Mouse (Mus musculus): Measurements from ENCODE around the gene Poln. TPM values are rescaled to one million over a fixed set of nuclear protein-coding genes. Genes with fewer than 3 reads are reported as not detected.

The Poln gene
- polyA plus RNA-seq, 1 experiment from 2014 or later: 0.48 TPM

- Histone ChIP-seq H3K4me3 (ENCODE audit: low read depth, low read length) (no peak overlapping the region), H3K4me2 (ENCODE audit: low read depth, low read length) (no peak overlapping the region), H3K9ac (ENCODE audit: low read depth, low read length) (no peak overlapping the region), H3K27me3 (ENCODE audit: control insufficient read depth, insufficient read depth, low read depth, low read length) (no peaks in the 10 kb centered on the region), H3K36me3 (ENCODE audit: control insufficient read depth, insufficient read depth) (no peaks in the 10 kb centered on the region), H3K4me1 (ENCODE audit: control insufficient read depth, low read depth, low read length) (peaks cover 14% of the 10 kb centered on the region), H3K27ac (ENCODE audit: low read length) (no peak overlapping the region), H3K9me3 (replicated peaks; ENCODE audit: control insufficient read depth, low read length) (no peaks in the 10 kb centered on the region)
- WGBS (ENCODE audit: insufficient replicate concordance): 77% methylated on average over 5 of the region's 5 CpGs
- no peak for ATAC-seq (ENCODE audit: low read depth)
Observed at GRCm38 (mm10) chr5:34183156-34183880, 14.1 kb upstream of the Poln start.

DNA sequence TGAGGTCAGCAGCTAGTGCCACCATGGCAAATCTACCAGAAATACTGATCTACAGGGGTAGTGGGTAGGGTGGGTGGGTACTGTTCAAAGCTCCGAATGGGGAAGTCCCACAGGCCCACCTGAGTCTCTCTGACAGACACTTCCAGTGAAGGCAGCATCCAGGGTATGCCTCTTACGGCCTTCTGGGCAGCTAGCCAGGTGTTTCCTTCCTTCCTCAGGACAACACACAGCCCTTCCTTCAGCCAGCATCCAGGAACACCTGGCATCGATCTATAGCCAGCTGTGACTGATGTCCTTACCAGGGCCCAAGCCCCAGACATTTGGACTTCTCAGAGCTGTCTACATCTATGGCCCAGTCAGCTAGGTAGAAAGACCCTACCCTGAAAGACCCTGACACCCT, 13.2 kb upstream of the Poln start:
- H3K9ac ChIP-seq (ENCODE audit: low read depth, low read length): no peak overlapping the region
- H3K36me3 ChIP-seq (ENCODE audit: control insufficient read depth, insufficient read depth): no peaks in the 10 kb centered on the region
- no peak overlapping the region for H3K4me2 ChIP-seq (ENCODE audit: low read depth, low read length)
- 36% methylated on average over 3 of the region's 3 CpGs for WGBS (ENCODE audit: insufficient replicate concordance)
- H3K9me3 ChIP-seq (replicated peaks; ENCODE audit: control insufficient read depth, low read length): no peaks in the 10 kb centered on the region
- H3K4me3 ChIP-seq (ENCODE audit: low read depth, low read length): no peak overlapping the region
- no peaks in the 10 kb centered on the region for H3K27me3 ChIP-seq (ENCODE audit: control insufficient read depth, insufficient read depth, low read depth, low read length)
- H3K4me1 ChIP-seq (ENCODE audit: control insufficient read depth, low read depth, low read length): peaks cover 11% of the 10 kb centered on the region
- ATAC-seq (ENCODE audit: low read depth): no peak
- H3K27ac ChIP-seq (ENCODE audit: low read length): no peak overlapping the region

- Histone ChIP-seq H3K36me3 (ENCODE audit: control insufficient read depth, insufficient read depth) (no peaks in the 10 kb centered on the region), H3K9ac (ENCODE audit: low read depth, low read length) (no peak overlapping the region), H3K27ac (ENCODE audit: low read length) (no peak overlapping the region), H3K4me2 (ENCODE audit: low read depth, low read length) (no peak overlapping the region), H3K4me1 (ENCODE audit: control insufficient read depth, low read depth, low read length) (no peaks in the 10 kb centered on the region), H3K27me3 (ENCODE audit: control insufficient read depth, insufficient read depth, low read depth, low read length) (no peaks in the 10 kb centered on the region), H3K4me3 (ENCODE audit: low read depth, low read length) (no peak overlapping the region), H3K9me3 (replicated peaks; ENCODE audit: control insufficient read depth, low read length) (no peaks in the 10 kb centered on the region)
- no peak for ATAC-seq (ENCODE audit: low read depth)
- 69% methylated on average over 4 of the region's 4 CpGs for WGBS (ENCODE audit: insufficient replicate concordance)
Observed at GRCm38 (mm10) chr5:34177821-34178220, 8.6 kb upstream of the Poln start.

DNA sequence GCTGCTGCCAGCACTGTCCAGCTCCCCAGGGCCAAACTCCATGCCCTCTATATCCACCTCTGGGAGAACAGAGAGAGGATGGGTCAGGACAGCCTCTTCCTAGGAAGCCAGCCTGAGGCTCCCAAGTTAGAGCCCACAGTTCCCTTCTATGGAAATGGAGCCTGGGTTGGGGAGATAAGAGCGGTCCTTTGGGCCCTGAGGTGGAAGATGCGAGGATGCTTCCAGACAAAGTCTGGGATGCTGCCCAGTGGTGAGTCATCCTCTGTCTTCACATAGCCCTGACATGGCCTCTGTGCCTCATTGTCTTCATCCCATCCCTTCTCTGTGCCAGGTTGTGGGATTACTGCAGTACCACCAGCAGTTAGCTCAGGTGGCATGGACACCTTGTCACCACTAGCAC, 7.8 kb upstream of the Poln start:
- no peaks in the 10 kb centered on the region for H3K36me3 ChIP-seq (ENCODE audit: control insufficient read depth, insufficient read depth)
- H3K9ac ChIP-seq (ENCODE audit: low read depth, low read length): no peak overlapping the region
- no peak overlapping the region for H3K27ac ChIP-seq (ENCODE audit: low read length)
- no peaks in the 10 kb centered on the region for H3K9me3 ChIP-seq (replicated peaks; ENCODE audit: control insufficient read depth, low read length)
- no peaks in the 10 kb centered on the region for H3K27me3 ChIP-seq (ENCODE audit: control insufficient read depth, insufficient read depth, low read depth, low read length)
- no peak overlapping the region for H3K4me2 ChIP-seq (ENCODE audit: low read depth, low read length)
- no peaks in the 10 kb centered on the region for H3K4me1 ChIP-seq (ENCODE audit: control insufficient read depth, low read depth, low read length)
- 67% methylated on average over 2 of the region's 2 CpGs for WGBS (ENCODE audit: insufficient replicate concordance)
- no peak for ATAC-seq (ENCODE audit: low read depth)
- no peak overlapping the region for H3K4me3 ChIP-seq (ENCODE audit: low read depth, low read length)

DNA sequence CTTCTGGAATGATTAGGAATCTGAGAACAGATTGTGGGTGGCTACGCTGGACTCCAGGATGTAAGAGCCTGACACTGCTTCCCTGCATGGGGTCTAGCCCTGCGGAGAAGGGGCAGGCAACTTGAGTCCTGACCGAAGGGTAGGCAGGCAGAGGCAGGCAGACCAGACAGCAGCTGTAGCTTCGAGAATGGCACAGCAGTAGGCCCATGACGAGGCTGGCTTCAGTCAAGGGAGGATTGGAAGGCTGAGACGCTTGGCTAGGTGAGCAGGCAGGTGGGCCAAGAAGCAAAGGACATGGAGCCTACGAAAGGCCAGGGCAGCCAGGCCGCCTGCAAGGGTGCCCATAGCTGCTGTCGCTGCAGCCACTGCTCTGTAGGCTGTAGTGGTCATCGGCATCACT, 7.4 kb upstream of the Poln start:
- Histone ChIP-seq H3K9ac (ENCODE audit: low read depth, low read length) (no peak overlapping the region), H3K4me1 (ENCODE audit: control insufficient read depth, low read depth, low read length) (no peaks in the 10 kb centered on the region), H3K36me3 (ENCODE audit: control insufficient read depth, insufficient read depth) (no peaks in the 10 kb centered on the region), H3K27ac (ENCODE audit: low read length) (no peak overlapping the region), H3K27me3 (ENCODE audit: control insufficient read depth, insufficient read depth, low read depth, low read length) (no peaks in the 10 kb centered on the region), H3K4me2 (ENCODE audit: low read depth, low read length) (no peak overlapping the region), H3K4me3 (ENCODE audit: low read depth, low read length) (no peak overlapping the region), H3K9me3 (replicated peaks; ENCODE audit: control insufficient read depth, low read length) (no peaks in the 10 kb centered on the region)
- ATAC-seq (ENCODE audit: low read depth): no peak
- 74% methylated on average over 10 of the region's 10 CpGs for WGBS (ENCODE audit: insufficient replicate concordance)

GRCm38 (mm10) chr5:34175403-34175694, 6.1 kb upstream of the Poln start:
- H3K9ac ChIP-seq (ENCODE audit: low read depth, low read length): no peak overlapping the region
- H3K27ac ChIP-seq (ENCODE audit: low read length): no peak overlapping the region
- H3K4me1 ChIP-seq (ENCODE audit: control insufficient read depth, low read depth, low read length): no peaks in the 10 kb centered on the region
- no peaks in the 10 kb centered on the region for H3K27me3 ChIP-seq (ENCODE audit: control insufficient read depth, insufficient read depth, low read depth, low read length)
- WGBS (ENCODE audit: insufficient replicate concordance): 46% methylated on average over 5 of the region's 5 CpGs
- ATAC-seq (ENCODE audit: low read depth): no peak
- H3K36me3 ChIP-seq (ENCODE audit: control insufficient read depth, insufficient read depth): no peaks in the 10 kb centered on the region
- no peak overlapping the region for H3K4me2 ChIP-seq (ENCODE audit: low read depth, low read length)
- H3K4me3 ChIP-seq (ENCODE audit: low read depth, low read length): no peak overlapping the region
- no peaks in the 10 kb centered on the region for H3K9me3 ChIP-seq (replicated peaks; ENCODE audit: control insufficient read depth, low read length)

DNA sequence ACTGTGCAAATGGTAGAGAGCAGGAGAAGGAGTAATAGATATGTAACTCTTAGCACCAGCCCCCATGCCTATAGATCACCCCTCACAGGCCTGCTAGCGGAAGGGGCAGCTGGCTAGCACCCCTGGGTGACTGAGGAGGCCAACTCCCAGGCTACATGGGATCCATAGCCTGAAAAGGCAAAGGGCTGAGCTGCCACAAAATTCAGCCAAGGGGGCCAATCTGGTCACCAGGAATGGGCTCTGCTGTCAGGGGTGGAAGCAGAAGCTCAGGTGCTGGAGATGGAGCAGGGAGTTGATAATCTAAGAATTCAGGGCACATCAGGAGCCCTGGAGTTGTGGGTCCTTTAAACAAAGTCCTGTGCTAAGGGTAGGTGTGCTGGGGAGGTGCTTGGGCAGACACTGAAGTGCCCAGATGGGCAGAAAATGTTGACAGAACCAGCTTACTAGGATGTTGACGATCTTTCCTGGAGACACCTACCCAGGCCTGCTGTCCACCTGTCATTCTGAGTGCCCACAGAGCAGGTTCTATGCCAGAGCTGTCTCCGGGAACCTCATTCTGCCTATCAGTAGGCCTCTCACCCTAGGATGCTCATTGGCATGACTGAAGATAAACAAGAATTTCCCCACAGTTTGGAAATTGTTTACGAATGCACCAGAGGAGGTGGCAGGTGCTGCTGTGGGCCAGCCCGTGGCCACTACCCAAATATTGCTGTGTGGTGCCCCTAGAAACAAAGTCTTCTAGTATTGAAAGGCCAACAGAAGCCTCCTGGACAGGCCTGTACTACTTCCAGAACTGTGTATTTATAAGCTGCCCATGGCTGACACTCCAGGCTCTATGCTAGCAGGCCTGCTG, 5.5 kb upstream of the Poln start:
- H3K4me3 ChIP-seq (ENCODE audit: low read depth, low read length): no peak overlapping the region
- H3K9me3 ChIP-seq (replicated peaks; ENCODE audit: control insufficient read depth, low read length): no peaks in the 10 kb centered on the region
- no peak overlapping the region for H3K9ac ChIP-seq (ENCODE audit: low read depth, low read length)
- H3K27ac ChIP-seq (ENCODE audit: low read length): no peak overlapping the region
- no peaks in the 10 kb centered on the region for H3K36me3 ChIP-seq (ENCODE audit: control insufficient read depth, insufficient read depth)
- 60% methylated on average over 5 of the region's 5 CpGs for WGBS (ENCODE audit: insufficient replicate concordance)
- no peak overlapping the region for H3K4me2 ChIP-seq (ENCODE audit: low read depth, low read length)
- ATAC-seq (ENCODE audit: low read depth): no peak
- H3K4me1 ChIP-seq (ENCODE audit: control insufficient read depth, low read depth, low read length): no peaks in the 10 kb centered on the region
- H3K27me3 ChIP-seq (ENCODE audit: control insufficient read depth, insufficient read depth, low read depth, low read length): no peaks in the 10 kb centered on the region

- no peak overlapping the region for H3K4me3 ChIP-seq (ENCODE audit: low read depth, low read length)
- 76% methylated on average over 2 of the region's 2 CpGs for WGBS (ENCODE audit: insufficient replicate concordance)
- H3K4me2 ChIP-seq (ENCODE audit: low read depth, low read length): no peak overlapping the region
- H3K27me3 ChIP-seq (ENCODE audit: control insufficient read depth, insufficient read depth, low read depth, low read length): no peaks in the 10 kb centered on the region
- no peaks in the 10 kb centered on the region for H3K9me3 ChIP-seq (replicated peaks; ENCODE audit: control insufficient read depth, low read length)
- ATAC-seq (ENCODE audit: low read depth): no peak
- no peaks in the 10 kb centered on the region for H3K36me3 ChIP-seq (ENCODE audit: control insufficient read depth, insufficient read depth)
- no peak overlapping the region for H3K27ac ChIP-seq (ENCODE audit: low read length)
- no peaks in the 10 kb centered on the region for H3K4me1 ChIP-seq (ENCODE audit: control insufficient read depth, low read depth, low read length)
- H3K9ac ChIP-seq (ENCODE audit: low read depth, low read length): no peak overlapping the region
Observed at GRCm38 (mm10) chr5:34174021-34174420, 4.8 kb upstream of the Poln start.

GRCm38 (mm10) chr5:34170726-34171125, 1.5 kb upstream of the Poln start:
- peak overlapping the region; percentile 50 for H3K27ac ChIP-seq (ENCODE audit: low read length)
- no peaks in the 10 kb centered on the region for H3K27me3 ChIP-seq (ENCODE audit: control insufficient read depth, insufficient read depth, low read depth, low read length)
- no peaks in the 10 kb centered on the region; the same call in 1 of the 2 replicates for H3K36me3 ChIP-seq (ENCODE audit: control insufficient read depth, insufficient read depth)
- no peak overlapping the region for H3K4me3 ChIP-seq (ENCODE audit: low read depth, low read length)
- WGBS (ENCODE audit: insufficient replicate concordance): 54% methylated on average over 4 of the region's 4 CpGs
- no peak overlapping the region for H3K9ac ChIP-seq (ENCODE audit: low read depth, low read length)
- no peak for ATAC-seq (ENCODE audit: low read depth)
- H3K9me3 ChIP-seq (replicated peaks; ENCODE audit: control insufficient read depth, low read length): no peaks in the 10 kb centered on the region
- peaks cover 11% of the 10 kb centered on the region for H3K4me1 ChIP-seq (ENCODE audit: control insufficient read depth, low read depth, low read length)
- H3K4me2 ChIP-seq (ENCODE audit: low read depth, low read length): no peak overlapping the region
